Mouse (Mus musculus) kidney, postnatal 0 days (tissue): Measurements from ENCODE around the gene Trim80. TPM values are rescaled to one million over a fixed set of nuclear protein-coding genes. Genes with fewer than 3 reads are reported as not detected.
"Not testable (repeated sequence)": the region's sequence is repeated elsewhere in the genome, so short reads cannot be mapped to it uniquely, and the experiment has no call there.

Experiments used
- ATAC-seq: fragments of 200-750 bp; cut with Nextera tagmentation; replicated peaks from 2 replicates; pipeline ENCODE4 v1.8.0; 2017; ENCODE audit warnings: low read depth, moderate number of reproducible peaks, moderate TSS enrichment, moderate library complexity; ENCODE audit not compliant: low FRiP score
- DNase-seq: peaks from one replicate; pipeline ENCODE4 v3.0.0-alpha.2; 2016; ENCODE audit warnings: low spot score
- H3K27ac ChIP-seq: fragments of 300-500 bp; sonication (generic); 2 replicates; pipeline ENCODE4 v1.5.1; 2014; ENCODE audit warnings: mild to moderate bottlenecking
- H3K27me3 ChIP-seq: fragments of 300-500 bp; sonication (generic); 2 replicates; pipeline ENCODE4 v1.6.1; 2014; ENCODE audit warnings: low read length, mixed read lengths; ENCODE audit not compliant: insufficient read depth
- H3K36me3 ChIP-seq: fragments of 300-500 bp; sonication (generic); 2 replicates; pipeline ENCODE4 v1.6.1; 2014; ENCODE audit warnings: low read length, mixed read lengths; ENCODE audit not compliant: insufficient read depth
- H3K4me1 ChIP-seq: fragments of 300-500 bp; sonication (generic); replicated peaks from 2 replicates; pipeline ENCODE4 v1.6.1; 2014; ENCODE audit warnings: antibody characterized with exemption, low read length, mixed read lengths; ENCODE audit not compliant: insufficient read depth
- H3K4me2 ChIP-seq: fragments of 300-500 bp; sonication (generic); 2 replicates; pipeline ENCODE4 v1.6.1; 2014; ENCODE audit warnings: mild to moderate bottlenecking, low read length, moderate library complexity, mixed read lengths
- H3K4me3 ChIP-seq: fragments of 300-500 bp; sonication (generic); replicated peaks from 2 replicates; pipeline ENCODE4 v1.5.1; 2014; ENCODE audit warnings: low read depth, low read length
- H3K9ac ChIP-seq: fragments of 300-500 bp; sonication (generic); 2 replicates; pipeline ENCODE4 v1.6.1; 2014; ENCODE audit warnings: low read depth, low read length
- H3K9me3 ChIP-seq: fragments of 300-500 bp; sonication (generic); replicated peaks from 2 replicates; pipeline ENCODE4 v1.6.1; 2016; ENCODE audit warnings: low read length, inconsistent platforms, mixed read lengths
- CTCF ChIP-seq: IDR thresholded peaks from 2 replicates; pipeline ENCODE4 v1.5.1; 2016; ENCODE audit warnings: antibody characterized with exemption, low read depth, mild to moderate bottlenecking, moderate library complexity
- WGBS: fragments of 180-500 bp; shearing (Covaris S2); extraction: QIAGEN DNeasy Blood & Tissue Kit; methylation state at CpG from one replicate; pipeline ENCODE4 v1.1.7; 2014; 5-methylcytosine and 5-hydroxymethylcytosine counted together
- polyA plus RNA-seq: library from polyadenylated mRNA; unstranded; fragments of >200 nt; fragmentation: Nextera tagmentation; extraction: Ambion mirVana; gene quantifications from 2 replicates; pipeline ENCODE4 v1.2.1, GENCODE M21; 2015

The Trim80 gene
- polyA plus RNA-seq, 1 experiment from 2014 or later = 0.49 TPM

DNA sequence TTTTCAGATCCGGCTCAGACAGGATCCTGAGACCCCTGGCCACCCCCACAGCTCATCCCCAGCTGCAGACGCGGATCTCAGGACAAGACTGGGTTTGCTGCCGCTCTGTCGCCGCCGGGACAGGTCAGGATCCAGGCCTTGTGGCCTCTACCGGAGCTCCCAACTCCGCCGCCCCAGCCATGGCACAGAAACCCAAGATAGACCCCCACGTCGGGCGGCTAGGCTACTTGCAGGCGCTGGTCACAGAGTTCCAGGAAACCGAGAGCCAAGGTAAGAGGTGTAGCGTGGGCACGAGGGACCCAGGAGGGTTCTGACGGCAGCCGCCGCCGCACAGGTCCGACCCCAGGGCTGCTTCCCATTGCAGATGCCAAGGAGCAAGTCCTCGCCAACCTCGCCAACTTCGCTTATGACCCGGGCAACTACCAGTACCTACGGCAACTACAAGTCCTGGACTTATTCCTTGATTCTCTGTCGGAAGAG lies 35.5 kb downstream of the Trim80 start:
- Histone ChIP-seq H3K4me1 (peaks cover 19% of the 10 kb centered on the region; the same call in 1 of the 2 replicates), H3K9ac (peak overlapping the region; percentile 87), H3K27me3 (no peaks in the 10 kb centered on the region), H3K36me3 (no peaks in the 10 kb centered on the region), H3K9me3 (no peaks in the 10 kb centered on the region), H3K4me3 (peak overlapping the region; percentile 82), H3K27ac (peak overlapping the region; percentile 51), H3K4me2 (peak overlapping the region; percentile 98)
- ATAC-seq = no peak; the same call in 1 of the 2 replicates
- TF ChIP-seq CTCF = no peak
- WGBS = 3% methylated on average over 28 of the region's 28 CpGs
- no peak for DNase-seq

DNA sequence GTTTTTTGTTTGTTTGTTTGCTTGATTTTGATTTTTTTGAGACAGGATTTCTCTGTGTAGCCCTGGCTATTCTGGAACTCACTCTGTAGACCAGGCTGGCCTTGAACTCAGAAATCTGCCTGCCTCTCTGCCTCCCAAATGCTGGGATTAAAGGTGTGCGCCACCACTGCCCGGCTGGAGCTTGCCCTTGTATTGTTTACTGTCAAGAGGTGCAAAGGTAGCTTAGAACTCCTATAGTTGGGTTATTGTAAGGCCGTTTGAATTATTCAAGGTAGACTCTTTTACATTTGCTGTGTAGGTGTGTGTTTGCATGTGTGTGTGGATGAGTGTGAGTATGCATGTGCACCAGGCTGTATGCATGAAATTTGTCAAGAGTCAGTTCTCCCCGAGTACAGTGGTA lies 36.3 kb downstream of the Trim80 start:
- WGBS = 84% methylated on average over 4 of the region's 4 CpGs
- Histone ChIP-seq H3K4me3 (peak overlapping the region; percentile 82; the same call in 1 of the 2 replicates), H3K4me1 (peaks cover 19% of the 10 kb centered on the region; the same call in 1 of the 2 replicates), H3K4me2 (peak overlapping the region; percentile 98)
- ATAC-seq, H3K9ac ChIP-seq, H3K36me3 ChIP-seq, H3K9me3 ChIP-seq, DNase-seq, H3K27ac ChIP-seq, H3K27me3 ChIP-seq: not testable (repeated sequence)

DNA sequence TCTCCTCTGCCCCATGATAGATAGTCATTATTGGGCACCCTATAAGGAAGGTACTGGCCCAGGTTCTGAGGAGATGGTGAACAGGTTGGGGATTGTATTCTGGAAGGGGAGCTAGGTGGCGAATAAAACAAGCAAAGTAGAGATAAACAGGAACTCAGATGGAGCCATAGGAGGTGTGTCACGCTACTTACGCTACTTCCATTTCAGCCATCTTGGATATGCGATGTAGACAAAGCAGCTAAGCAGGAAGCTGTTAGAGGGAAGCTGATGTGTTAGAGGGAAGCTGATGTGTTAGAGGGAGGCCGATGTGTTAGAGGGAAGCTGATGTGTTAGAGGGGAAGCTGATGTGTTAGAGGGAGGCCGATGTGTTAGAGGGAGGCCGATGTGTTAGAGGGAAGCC lies 37.0 kb downstream of the Trim80 start:
- H3K4me2 ChIP-seq, DNase-seq, H3K27ac ChIP-seq, ATAC-seq, H3K4me3 ChIP-seq, H3K9ac ChIP-seq, H3K36me3 ChIP-seq, H3K27me3 ChIP-seq, H3K9me3 ChIP-seq: not testable (repeated sequence)
- 85% methylated on average over 7 of the region's 7 CpGs for WGBS
- peaks cover 19% of the 10 kb centered on the region; the same call in 1 of the 2 replicates for H3K4me1 ChIP-seq

DNA sequence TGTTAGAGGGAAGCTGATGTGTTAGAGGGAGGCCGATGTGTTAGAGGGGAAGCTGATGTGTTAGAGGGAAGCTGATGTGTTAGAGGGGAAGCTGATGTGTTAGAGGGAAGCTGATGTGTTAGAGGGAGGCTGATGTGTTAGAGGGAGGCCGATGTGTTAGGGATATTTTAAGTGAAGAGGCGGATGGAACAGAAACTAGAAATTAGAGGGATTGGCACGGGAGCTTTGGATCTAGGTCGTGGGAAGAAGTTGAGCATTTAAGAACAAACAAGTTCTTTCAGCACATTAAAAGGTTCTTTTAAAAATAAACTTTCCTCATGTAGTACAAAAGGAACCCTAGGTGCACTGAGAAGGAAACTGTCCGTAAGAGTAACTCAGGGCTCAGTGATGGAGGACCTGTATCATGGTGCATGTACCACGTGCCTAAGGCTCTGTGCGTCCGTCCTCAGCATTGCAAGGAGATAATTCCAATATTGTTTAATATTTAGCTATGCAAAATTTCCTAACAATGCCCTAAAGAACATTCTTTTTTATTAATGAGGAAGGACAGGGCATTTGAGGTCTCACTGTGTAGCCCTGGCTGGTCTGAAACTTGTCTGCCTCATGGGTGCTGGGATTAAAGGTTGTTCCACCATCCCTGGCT lies 38.1 kb downstream of the Trim80 start:
- ATAC-seq (no peak), DNase-seq (no peak)
- WGBS = 88% methylated on average over 9 of the region's 9 CpGs
- peaks cover 11% of the 10 kb centered on the region; the same call in 1 of the 2 replicates for H3K4me1 ChIP-seq
- no peak for TF ChIP-seq CTCF
- H3K4me3 ChIP-seq = no peak overlapping the region
- H3K9me3 ChIP-seq = no peaks in the 10 kb centered on the region
- no peaks in the 10 kb centered on the region for H3K27me3 ChIP-seq
- no peak overlapping the region for H3K4me2 ChIP-seq
- H3K27ac ChIP-seq = no peak overlapping the region
- no peak overlapping the region for H3K9ac ChIP-seq
- no peaks in the 10 kb centered on the region for H3K36me3 ChIP-seq

DNA sequence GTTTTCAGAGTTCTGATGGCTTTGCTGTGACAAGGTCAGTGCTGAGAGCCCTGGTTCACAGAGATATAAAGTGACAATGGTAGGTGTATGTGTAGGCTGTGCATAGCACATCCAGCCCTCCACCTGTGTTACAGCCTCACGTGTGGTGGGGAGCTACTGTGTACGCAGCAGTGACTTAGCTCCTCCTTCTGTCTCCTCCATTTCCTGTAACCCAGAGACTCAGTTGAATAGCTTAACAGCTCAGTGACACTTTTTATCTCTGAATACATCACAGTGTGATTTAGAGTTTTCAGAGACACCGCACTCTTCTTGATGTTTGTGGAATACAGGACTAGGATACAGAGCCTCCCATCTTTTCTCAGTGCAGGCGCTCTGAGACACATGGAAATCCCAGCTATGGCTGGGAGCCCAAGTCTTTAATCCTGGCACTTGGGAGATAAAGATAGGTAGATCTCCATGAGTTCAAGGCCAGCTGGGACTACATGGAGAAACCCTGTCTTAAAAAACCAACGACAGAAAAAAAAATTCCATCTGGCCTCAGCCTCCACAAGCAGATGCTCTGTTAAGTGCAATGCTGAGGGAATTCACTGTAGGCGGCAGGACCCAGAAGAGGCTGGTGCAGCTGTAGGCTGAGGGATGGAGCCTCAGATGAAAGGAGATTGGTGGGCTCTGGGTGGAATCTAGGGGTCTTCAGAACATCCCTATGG lies 41.4 kb downstream of the Trim80 start:
- Histone ChIP-seq H3K4me1 (0 out of 2 replicates have a peak, but pooled peaks cover 3% of the 10 kb centered on the region), H3K9me3 (no peaks in the 10 kb centered on the region), H3K27me3 (no peaks in the 10 kb centered on the region), H3K9ac (no peak overlapping the region), H3K4me2 (no peak overlapping the region), H3K36me3 (no peaks in the 10 kb centered on the region), H3K27ac (no peak overlapping the region), H3K4me3 (no peak overlapping the region)
- TF ChIP-seq CTCF = no peak
- WGBS = 78% methylated on average over 6 of the region's 6 CpGs
- ATAC-seq (no peak), DNase-seq (no peak)

DNA sequence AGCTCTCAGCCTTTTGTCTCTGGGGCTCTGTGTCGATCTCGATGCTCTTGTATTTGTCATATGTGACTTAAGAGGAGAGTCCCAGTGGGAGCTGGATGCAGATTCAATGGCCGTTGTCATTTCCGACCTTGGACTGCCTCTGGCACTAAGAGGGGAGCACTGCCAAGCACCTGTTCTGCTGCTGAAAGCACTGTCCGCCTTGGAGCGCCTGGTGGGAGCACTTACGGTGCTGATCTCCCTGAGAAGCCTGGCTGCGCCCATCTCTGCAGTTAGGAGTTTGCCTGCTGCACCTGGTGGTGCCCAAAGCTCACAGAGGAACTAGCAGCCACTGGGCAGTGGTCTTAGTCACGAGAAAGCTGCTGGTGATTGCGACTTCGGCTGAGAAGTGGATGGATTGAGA lies 42.9 kb downstream of the Trim80 start:
- no peak for TF ChIP-seq CTCF
- H3K4me2 ChIP-seq = no peak overlapping the region
- no peak for DNase-seq
- no peaks in the 10 kb centered on the region for H3K9me3 ChIP-seq
- no peak overlapping the region for H3K4me3 ChIP-seq
- H3K27me3 ChIP-seq = no peaks in the 10 kb centered on the region
- no peaks in the 10 kb centered on the region for H3K36me3 ChIP-seq
- H3K4me1 ChIP-seq = no peaks in the 10 kb centered on the region
- no peak for ATAC-seq
- no peak overlapping the region for H3K9ac ChIP-seq
- WGBS = 64% methylated on average over 11 of the region's 11 CpGs
- H3K27ac ChIP-seq = no peak overlapping the region
